Mouse (Mus musculus) forebrain, embryonic 14.5 days (tissue): ENCODE results near the gene Cdc42ep1. TPM values are rescaled to one million over a fixed set of nuclear protein-coding genes. Genes with fewer than 3 reads are reported as not detected.

ENCODE experiments used
- ATAC-seq: fragments of 200-750 bp; cut with Nextera tagmentation; 2 replicates; pipeline ENCODE4 v1.8.0; 2017; ENCODE audit warnings: mild to moderate bottlenecking, moderate library complexity
- DNase-seq: peaks from one replicate; pipeline ENCODE4 v3.0.0-alpha.2; 2015; ENCODE audit warnings: low spot score
- H3K27ac ChIP-seq: fragments of 300-500 bp; sonication (generic); 2 replicates; pipeline ENCODE4 v1.5.1; 2014; ENCODE audit warnings: low read depth, mild to moderate bottlenecking, control low read depth, low read length, moderate library complexity
- H3K27me3 ChIP-seq: fragments of 300-500 bp; sonication (generic); replicated peaks from 2 replicates; pipeline ENCODE4 v1.6.1; 2014; ENCODE audit warnings: low read length, control low read depth, mixed read lengths; ENCODE audit not compliant: control insufficient read depth, insufficient read depth
- H3K36me3 ChIP-seq: fragments of 300-500 bp; sonication (generic); 2 replicates; pipeline ENCODE4 v1.6.1; 2014; ENCODE audit warnings: low read length, control low read depth; ENCODE audit not compliant: control insufficient read depth, insufficient read depth
- H3K4me1 ChIP-seq: fragments of 300-500 bp; sonication (generic); 2 replicates; pipeline ENCODE4 v1.6.1; 2014; ENCODE audit warnings: antibody characterized with exemption, low read length, control low read depth; ENCODE audit not compliant: control insufficient read depth, insufficient read depth
- H3K4me2 ChIP-seq: fragments of 300-500 bp; sonication (generic); 2 replicates; pipeline ENCODE4 v1.6.1; 2014; ENCODE audit warnings: mild to moderate bottlenecking, control low read depth, low read length
- H3K4me3 ChIP-seq: fragments of 300-500 bp; sonication (generic); 2 replicates; pipeline ENCODE4 v1.5.1; 2014; ENCODE audit warnings: low read depth, low read length, control low read depth
- H3K9ac ChIP-seq: fragments of 300-500 bp; sonication (generic); 2 replicates; pipeline ENCODE4 v1.6.1; 2014; ENCODE audit warnings: mild to moderate bottlenecking, low read length, control low read depth, moderate library complexity
- H3K9me3 ChIP-seq: fragments of 300-500 bp; sonication (generic); replicated peaks from 2 replicates; pipeline ENCODE4 v1.6.1; 2016; ENCODE audit warnings: low read length, control low read depth, mixed read lengths; ENCODE audit not compliant: control insufficient read depth
- WGBS: fragments of 180-500 bp; shearing (Covaris S2); extraction: QIAGEN DNeasy Blood & Tissue Kit; methylation state at CpG from one replicate; pipeline ENCODE4 v1.1.7; 2014; 5-methylcytosine and 5-hydroxymethylcytosine counted together
- polyA plus RNA-seq: library from polyadenylated mRNA; unstranded; fragments of >200 nt; fragmentation: Nextera tagmentation; extraction: Ambion mirVana; gene quantifications from 2 replicates; pipeline ENCODE4 v1.2.1, GENCODE M21; 2014

Gene Cdc42ep1
- 5.1 and 8.0 TPM in 2 replicates for polyA plus RNA-seq

DNA sequence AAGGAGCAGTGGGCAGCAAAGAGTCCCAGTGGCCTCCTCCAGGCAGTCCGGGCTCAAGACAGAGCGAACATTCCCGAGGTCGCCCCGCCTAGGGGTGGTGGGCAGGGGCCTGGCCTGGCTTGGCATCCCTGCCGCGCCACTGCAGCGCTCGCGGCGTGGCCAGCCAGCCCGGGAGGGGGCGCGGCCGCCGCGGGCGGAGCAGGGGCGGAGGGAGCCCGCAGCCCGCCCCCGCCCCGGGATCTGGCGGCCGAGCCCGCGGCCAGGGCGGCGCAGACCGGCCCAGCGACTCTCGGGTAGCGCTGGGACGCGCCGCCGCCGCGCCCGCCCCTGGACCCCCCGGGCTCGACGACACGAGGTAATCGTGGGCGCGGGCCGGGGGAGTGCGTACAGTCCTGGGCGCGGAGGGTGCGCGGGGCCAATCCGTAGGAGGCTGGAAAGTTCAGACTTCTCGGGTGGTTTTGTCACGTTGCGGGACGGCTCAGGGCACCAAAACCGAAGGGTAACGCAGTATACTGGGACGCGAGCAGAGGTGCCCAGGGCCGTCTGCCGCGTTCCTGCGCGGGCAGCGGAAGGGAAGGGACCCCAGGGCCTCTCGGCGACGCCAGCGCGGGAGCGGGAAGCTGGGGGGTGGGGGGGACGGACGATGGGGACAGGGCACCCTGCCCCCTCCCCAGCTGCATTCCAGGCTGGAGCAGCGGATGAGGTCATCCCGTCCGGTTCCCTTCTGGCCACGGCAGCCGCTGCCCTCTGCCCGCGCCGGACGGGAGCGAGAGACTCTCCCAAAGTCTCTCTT, at the start of gene Cdc42ep1:
Gene Cdc42ep1, plus strand, starts transcription at position 254 of the 793 bp plus-strand sequence.
- no peak for DNase-seq
- H3K27ac ChIP-seq, result no peak within 1 kb of the TSS; the same call in 1 of the 2 replicates
- WGBS, result under 1% methylated on average over 67 of the region's 86 CpGs
- peak within 1 kb of the TSS; percentile 62 for H3K9ac ChIP-seq
- H3K27me3 ChIP-seq, result peaks cover 33% of the 10 kb centered on the region
- ATAC-seq, result peak; percentile 53
- H3K4me2 ChIP-seq, result peak within 1 kb of the TSS; percentile 79
- H3K9me3 ChIP-seq, result no peaks in the 10 kb centered on the region
- peak within 1 kb of the TSS; percentile 39 for H3K4me3 ChIP-seq
- H3K36me3 ChIP-seq, result no peaks in the 10 kb centered on the region
- peaks cover 14% of the 10 kb centered on the region; the same call in 1 of the 2 replicates for H3K4me1 ChIP-seq

DNA sequence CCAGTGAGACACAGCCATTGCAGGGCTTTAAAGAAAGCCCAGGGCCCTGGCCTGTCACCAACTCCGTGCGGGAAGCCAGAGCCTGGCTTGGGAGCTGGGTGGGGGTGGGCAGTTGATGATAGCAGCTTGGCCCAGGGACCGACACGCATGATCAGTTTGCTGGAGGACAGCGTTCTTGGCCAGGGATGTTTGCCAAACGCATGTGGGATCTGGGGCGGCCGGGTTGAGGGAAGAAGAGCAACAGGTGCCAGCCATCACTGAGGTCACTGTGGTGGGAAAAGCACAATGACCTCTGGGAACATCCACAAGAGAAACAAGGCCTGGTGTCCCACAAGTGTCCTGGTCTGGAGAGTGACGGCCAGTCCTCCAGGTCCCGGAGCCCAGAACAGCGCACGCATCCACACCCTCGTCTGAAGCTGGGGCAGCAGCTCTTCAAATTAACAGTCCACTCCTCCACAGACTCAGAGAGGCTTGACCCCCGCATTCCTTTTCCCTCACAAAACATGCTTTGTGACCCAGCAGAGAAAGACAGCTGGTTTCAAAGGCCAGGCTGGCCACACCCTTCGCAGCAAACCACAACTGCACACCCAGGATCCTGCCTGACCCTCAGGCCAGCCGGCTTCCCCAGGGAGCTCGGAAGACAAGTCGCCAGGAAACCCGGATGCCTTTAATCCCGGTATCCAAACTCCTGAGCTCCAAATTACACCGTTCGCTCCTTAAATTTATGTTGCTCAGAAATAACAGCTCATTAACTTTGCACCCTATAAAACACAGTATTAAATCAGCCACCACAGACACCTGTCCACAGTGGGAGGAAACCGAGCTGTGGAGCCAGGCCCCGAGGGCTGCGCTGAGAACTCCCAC, 46.0 kb upstream of the Cdc42ep1 start:
- ATAC-seq (no peak), DNase-seq (no peak)
- Histone ChIP-seq H3K9me3 (no peaks in the 10 kb centered on the region), H3K36me3 (no peaks in the 10 kb centered on the region), H3K4me1 (no peaks in the 10 kb centered on the region), H3K4me2 (no peak overlapping the region), H3K27me3 (peaks cover 8% of the 10 kb centered on the region), H3K4me3 (no peak overlapping the region), H3K27ac (no peak overlapping the region), H3K9ac (no peak overlapping the region)
- WGBS, result 49% methylated on average over 25 of the region's 25 CpGs

DNA sequence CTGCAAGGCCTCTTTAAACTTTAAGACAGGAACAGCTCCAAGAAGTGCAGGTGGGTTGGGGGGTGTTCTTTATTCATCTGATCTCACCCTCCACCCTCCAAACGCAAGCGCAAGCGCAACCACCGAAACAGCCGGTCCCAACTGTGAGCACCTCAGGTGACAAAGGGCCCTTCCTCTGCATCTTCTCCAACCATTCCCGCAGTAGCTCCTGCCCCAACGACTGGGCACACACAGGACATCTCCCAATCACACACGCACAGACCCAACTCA, 45.4 kb upstream of the Cdc42ep1 start:
- Histone ChIP-seq H3K4me2 (no peak overlapping the region), H3K27ac (no peak overlapping the region), H3K36me3 (no peaks in the 10 kb centered on the region), H3K9me3 (no peaks in the 10 kb centered on the region), H3K4me1 (no peaks in the 10 kb centered on the region), H3K4me3 (no peak overlapping the region), H3K9ac (no peak overlapping the region), H3K27me3 (peaks cover 13% of the 10 kb centered on the region)
- no peak for DNase-seq
- ATAC-seq, result no peak
- 84% methylated on average over 8 of the region's 8 CpGs for WGBS

DNA sequence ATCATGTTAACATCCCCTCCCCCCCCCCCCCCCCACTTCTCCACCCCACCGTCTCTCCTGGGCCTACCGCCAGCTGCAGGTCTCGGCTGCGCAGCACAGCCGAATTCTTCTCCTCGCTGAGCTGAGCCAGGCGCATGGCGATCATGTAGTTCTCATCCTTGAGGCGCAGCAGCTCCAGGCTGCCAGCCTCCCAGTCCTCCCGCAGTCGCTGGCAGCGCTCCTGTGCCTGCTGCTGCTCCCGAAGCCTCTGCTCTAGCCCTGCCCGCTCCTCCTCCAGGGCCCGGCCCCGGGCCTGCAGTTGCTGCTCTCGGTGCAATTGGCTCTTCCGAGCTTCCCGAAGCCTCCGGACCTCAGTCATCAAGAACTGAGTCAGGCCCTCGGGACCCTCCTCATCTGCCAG, 43.4 kb upstream of the Cdc42ep1 start:
- Histone ChIP-seq H3K4me3 (no peak overlapping the region), H3K36me3 (no peaks in the 10 kb centered on the region), H3K9ac (0 out of 2 replicates have a peak overlapping the region, but pooled peaks have one; percentile 3), H3K4me2 (no peak overlapping the region), H3K4me1 (peaks cover 9% of the 10 kb centered on the region; the same call in 1 of the 2 replicates), H3K27ac (no peak overlapping the region), H3K9me3 (no peaks in the 10 kb centered on the region), H3K27me3 (peaks cover 28% of the 10 kb centered on the region)
- peak; percentile 77 for DNase-seq
- WGBS, result 34% methylated on average over 21 of the region's 21 CpGs
- ATAC-seq, result no peak

DNA sequence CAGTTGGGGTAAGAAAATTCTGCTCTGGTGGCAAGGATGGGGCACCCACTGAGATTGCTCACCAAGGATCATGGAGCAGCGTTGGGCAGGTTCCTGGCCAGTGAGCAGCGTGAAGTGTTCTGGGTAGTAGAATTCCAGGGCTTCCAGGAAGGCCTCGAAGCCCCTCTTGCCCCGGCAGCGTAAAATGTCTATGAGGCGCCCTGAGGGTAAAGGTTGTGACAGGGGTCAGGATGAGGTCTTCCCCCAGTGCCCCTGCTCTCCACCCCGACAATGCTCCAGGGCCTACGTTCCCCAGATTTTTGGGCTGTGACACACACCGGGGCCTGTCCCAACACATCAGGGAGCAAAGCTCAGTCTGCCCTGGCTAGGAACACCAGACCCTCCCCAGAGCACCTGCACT, 40.9 kb upstream of the Cdc42ep1 start:
- Histone ChIP-seq H3K4me3 (no peak overlapping the region), H3K9me3 (no peaks in the 10 kb centered on the region), H3K4me2 (peak overlapping the region; percentile 79; the same call in 1 of the 2 replicates), H3K36me3 (no peaks in the 10 kb centered on the region), H3K4me1 (peaks cover 9% of the 10 kb centered on the region; the same call in 1 of the 2 replicates), H3K9ac (no peak overlapping the region), H3K27ac (no peak overlapping the region), H3K27me3 (peaks cover 28% of the 10 kb centered on the region)
- WGBS, result 77% methylated on average over 9 of the region's 9 CpGs
- DNase-seq (no peak), ATAC-seq (no peak)

DNA sequence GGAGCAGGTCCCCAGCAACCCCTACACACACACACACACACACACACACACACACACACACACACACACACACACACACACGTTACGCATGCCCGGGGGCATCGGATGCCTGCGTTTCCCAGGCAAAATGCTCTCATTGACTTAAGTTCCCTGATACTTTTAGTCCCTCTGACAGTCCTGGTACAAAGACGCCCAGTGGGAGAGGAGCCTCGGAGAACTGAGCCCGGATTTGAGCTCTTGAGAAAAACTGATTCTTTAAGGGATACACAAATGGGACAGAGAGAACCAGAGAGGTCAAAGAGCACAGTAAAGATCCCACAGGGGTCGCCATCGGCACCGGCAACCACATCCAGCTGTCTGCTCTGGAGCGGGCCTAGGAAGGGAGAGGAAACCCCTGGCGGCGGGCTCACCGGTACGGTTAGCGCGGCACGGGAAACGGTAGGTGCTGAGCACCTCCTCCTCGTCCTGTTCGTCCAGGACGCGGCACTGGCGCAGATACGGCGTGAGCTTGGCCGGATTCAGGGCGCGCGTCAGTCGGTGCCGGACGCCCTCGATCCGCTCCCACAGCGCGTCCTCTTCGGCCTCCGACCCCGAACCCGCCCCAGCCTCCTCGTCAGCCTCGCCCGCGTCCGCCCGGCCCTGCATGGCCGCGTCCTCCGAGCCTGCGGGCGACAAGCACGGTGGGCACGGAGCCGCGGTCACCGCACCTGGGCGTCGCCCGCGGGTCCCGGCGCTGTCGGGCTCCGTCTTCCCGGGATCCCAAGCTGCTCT, 40.3 kb upstream of the Cdc42ep1 start:
- WGBS, result 4% methylated on average over 63 of the region's 67 CpGs
- Histone ChIP-seq H3K36me3 (no peaks in the 10 kb centered on the region), H3K27me3 (peaks cover 28% of the 10 kb centered on the region), H3K4me3 (peak overlapping the region; percentile 44), H3K9me3 (no peaks in the 10 kb centered on the region), H3K27ac (0 out of 2 replicates have a peak overlapping the region, but pooled peaks have one; percentile 9), H3K4me2 (peak overlapping the region; percentile 79), H3K9ac (peak overlapping the region; percentile 61), H3K4me1 (peaks cover 9% of the 10 kb centered on the region; the same call in 1 of the 2 replicates)
- DNase-seq, result no peak
- ATAC-seq, result peak; percentile 30

DNA sequence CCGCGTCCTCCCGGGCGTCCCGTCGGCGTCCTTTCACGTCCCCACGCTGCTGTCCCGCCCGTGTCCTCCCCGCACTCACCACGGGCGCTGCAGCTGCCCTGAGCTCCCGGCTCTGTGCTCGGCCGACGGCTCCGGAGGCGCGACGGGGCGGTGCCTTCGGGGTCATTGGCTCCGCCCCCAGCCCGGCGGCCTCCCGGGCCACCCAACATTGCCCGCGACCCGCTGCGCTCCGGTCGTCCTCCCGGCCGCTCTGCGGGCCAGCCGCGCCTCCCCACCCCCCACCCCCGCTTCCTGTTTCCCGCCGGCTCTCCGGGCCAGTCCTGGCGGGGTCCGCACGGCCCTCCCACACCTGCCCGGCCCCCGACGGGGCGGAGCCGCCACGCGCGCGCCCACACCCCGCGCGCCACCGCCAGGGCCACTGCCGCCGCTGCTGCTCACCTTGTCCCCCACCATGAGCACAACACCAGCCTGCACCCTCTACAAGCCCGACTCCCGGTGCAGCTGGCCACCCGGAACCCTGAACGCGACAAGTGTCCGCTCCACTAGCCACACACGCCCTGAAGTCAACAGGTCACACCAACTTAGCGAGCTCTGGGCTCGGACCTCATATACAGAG, 39.5 kb upstream of the Cdc42ep1 start, which contains the start of gene Card10:
Gene Card10, minus strand, starts transcription at position 267 of the 616 bp plus-strand sequence.
- H3K27ac ChIP-seq, result 0 out of 2 replicates have a peak within 1 kb of the TSS, but pooled peaks have one; percentile 9
- peaks cover 28% of the 10 kb centered on the region for H3K27me3 ChIP-seq
- no peak for DNase-seq
- H3K9ac ChIP-seq, result peak within 1 kb of the TSS; percentile 61
- H3K4me3 ChIP-seq, result peak within 1 kb of the TSS; percentile 44
- peak within 1 kb of the TSS; percentile 79 for H3K4me2 ChIP-seq
- ATAC-seq, result peak; percentile 62
- no peaks in the 10 kb centered on the region for H3K36me3 ChIP-seq
- H3K9me3 ChIP-seq, result no peaks in the 10 kb centered on the region
- peaks cover 9% of the 10 kb centered on the region; the same call in 1 of the 2 replicates for H3K4me1 ChIP-seq
- WGBS, result under 1% methylated on average over 70 of the region's 70 CpGs

DNA sequence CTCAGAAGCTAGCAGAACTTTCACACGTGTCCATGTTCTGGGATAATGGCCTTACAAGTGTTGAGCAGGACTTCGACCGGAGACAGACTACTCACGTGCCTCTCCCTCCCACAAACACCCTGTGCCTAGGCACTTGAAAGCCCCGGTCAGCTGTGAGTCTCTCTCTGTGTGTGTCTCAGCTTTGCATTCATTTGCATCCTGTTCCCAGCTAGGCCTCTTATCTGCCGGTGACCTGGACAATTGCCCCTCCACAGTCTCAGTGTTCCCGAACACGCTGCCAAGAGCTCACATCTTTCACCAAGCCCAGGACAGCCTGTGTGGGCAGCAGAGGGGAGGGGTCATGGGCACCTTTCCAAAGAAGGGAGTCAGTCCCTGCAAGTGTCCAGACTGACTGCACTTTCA, 38.9 kb upstream of the Cdc42ep1 start:
- Histone ChIP-seq H3K4me1 (peaks cover 9% of the 10 kb centered on the region; the same call in 1 of the 2 replicates), H3K4me3 (no peak overlapping the region), H3K9me3 (no peaks in the 10 kb centered on the region), H3K36me3 (no peaks in the 10 kb centered on the region), H3K27me3 (peaks cover 28% of the 10 kb centered on the region), H3K9ac (no peak overlapping the region), H3K27ac (no peak overlapping the region), H3K4me2 (peak overlapping the region; percentile 79)
- peak; percentile 42 for DNase-seq
- 0 out of 2 replicates have a peak, but pooled peaks have one; percentile 41 for ATAC-seq
- WGBS, result 1% methylated on average over 8 of the region's 8 CpGs
